8 mouse cellular contexts compared by ENCODE assay signal in the genomic region with DNA sequence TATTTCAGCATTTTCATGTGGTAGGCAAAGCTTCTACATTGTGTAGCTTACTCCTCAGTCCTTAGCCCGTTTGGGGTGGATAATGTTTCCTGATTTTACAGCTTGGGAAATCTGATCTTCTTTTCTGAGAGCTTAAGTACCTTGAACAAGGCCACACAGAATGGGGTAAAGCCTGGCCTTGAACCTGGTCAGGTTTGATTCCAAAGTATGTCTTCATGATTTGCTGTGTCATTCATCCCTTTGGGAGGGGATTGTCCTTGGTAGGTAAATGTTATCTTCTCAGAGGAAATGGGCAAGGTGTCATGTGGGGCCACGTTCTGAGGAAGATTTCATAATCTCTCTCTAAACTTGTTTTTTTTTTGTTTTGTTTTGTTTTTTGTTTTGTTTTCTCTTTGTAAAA. TPM values are rescaled to one million over a fixed set of nuclear protein-coding genes. Genes with fewer than 3 reads are reported as not detected.
A peak's percentile ranks its signal among the peaks of the same experiment; 100 is the strongest.
DNase-seq lines count a peak whose midpoint lies in the region; ATAC-seq and TF ChIP-seq lines count a peak whose summit lies in the region.

No protein-coding gene starts in this region.

- H3K27ac ChIP-seq in heart, embryonic 10.5 days, result no peak overlapping the region
- H3K27ac ChIP-seq in ES-E14 (ENCODE audit: insufficient read depth, low read depth, low read length, poor library complexity, severe bottlenecking), result no peak overlapping the region
- H3K27ac ChIP-seq in forebrain, postnatal 0 days (ENCODE audit: low read depth, low read length), result peak overlapping the region; percentile 93; the same call in 1 of the 2 replicates
- no peak overlapping the region for H3K27ac ChIP-seq in macrophage

- in situ Hi-C loops in ES-E14 (cut with MboI; ENCODE audit: low sequenced_read_pairs in 2 of 2, unreplicated experiment in 2 of 2), result no loop called here

- DNase-seq in heart, embryonic 10.5 days (ENCODE audit: low spot score), result no peak
- no peak for DNase-seq in heart, postnatal 4 days
- DNase-seq in ES-E14 (ENCODE audit: low read depth, low spot score), result no peak
- DNase-seq in forebrain, postnatal 0 days, result no peak
- DNase-seq in gastrocnemius, postnatal 10 days, result no peak
- no peak for DNase-seq in spleen, postnatal 4 days (ENCODE audit: low spot score in 2 of 2)

- 26% methylated on average over 2 of the region's 2 CpGs for WGBS in heart, embryonic 10.5 days
- WGBS in forebrain, postnatal 0 days, result 40% methylated on average over 2 of the region's 2 CpGs
- 0% methylated on average over 1 of the region's 2 CpGs for WGBS in macrophage (ENCODE audit: missing documents)

- H3K9me3 ChIP-seq in heart, embryonic 10.5 days, result no peaks in the 10 kb centered on the region
- H3K9me3 ChIP-seq in ES-E14 (ENCODE audit: control insufficient read depth, insufficient read depth, low read depth, low read length), result no peaks in the 10 kb centered on the region
- no peaks in the 10 kb centered on the region for H3K9me3 ChIP-seq in forebrain, postnatal 0 days (ENCODE audit: low read length)

- H3K9ac ChIP-seq in ES-E14 (ENCODE audit: insufficient read depth, low read depth, low read length, poor library complexity, severe bottlenecking), result no peak overlapping the region
- peak overlapping the region; percentile 89 for H3K9ac ChIP-seq in forebrain, postnatal 0 days

- H3K4me2 ChIP-seq in forebrain, postnatal 0 days (ENCODE audit: low read depth), result peak overlapping the region; percentile 82

- peaks cover 12% of the 10 kb centered on the region; the same call in 1 of the 2 replicates for H3K4me1 ChIP-seq in heart, embryonic 10.5 days
- peaks cover 0 to 2% of the 10 kb centered on the region in 2 experiments; a peak in 1 of 4 replicates for H3K4me1 ChIP-seq in ES-E14 (ENCODE audit: control insufficient read depth in 2 of 2, insufficient read depth in 2 of 2, low read length in 2 of 2, poor library complexity in 1 of 2)
- 0 out of 2 replicates have a peak, but pooled peaks cover 9% of the 10 kb centered on the region for H3K4me1 ChIP-seq in forebrain, postnatal 0 days (ENCODE audit: insufficient read depth)

- H3K4me3 ChIP-seq in heart, embryonic 10.5 days, result peak overlapping the region; percentile 97
- H3K4me3 ChIP-seq in ES-E14 (ENCODE audit: insufficient read depth in 1 of 2, low read depth in 1 of 2, low read length in 2 of 2, poor library complexity in 1 of 2, severe bottlenecking in 1 of 2) (peak overlapping the region; percentile 55 to 88; a peak in 3 of 4 replicates), macrophage (ENCODE audit: inconsistent target) (peak overlapping the region; percentile 51; the same call in 1 of the 2 replicates)
- H3K4me3 ChIP-seq in forebrain, postnatal 0 days (ENCODE audit: low read depth, low read length), result peak overlapping the region; percentile 90

- no peaks in the 10 kb centered on the region for H3K27me3 ChIP-seq in heart, embryonic 10.5 days (ENCODE audit: insufficient read depth, poor library complexity, severe bottlenecking)
- H3K27me3 ChIP-seq in forebrain, postnatal 0 days (ENCODE audit: insufficient read depth, low read length), result no peaks in the 10 kb centered on the region

- ATAC-seq in forebrain, postnatal 0 days, result no peak
- ATAC-seq in megakaryocyte progenitor cell, adult 5-6 weeks (replicated peaks; ENCODE audit: poor library complexity), result no peak

- H3K36me3 ChIP-seq in heart, embryonic 10.5 days, result peaks cover 25% of the 10 kb centered on the region
- H3K36me3 ChIP-seq in ES-E14 (ENCODE audit: control insufficient read depth, insufficient read depth, low read length, poor library complexity, severe bottlenecking) (no peaks in the 10 kb centered on the region), macrophage (ENCODE audit: inconsistent target) (peaks cover 22% of the 10 kb centered on the region; the same call in 1 of the 2 replicates)
- 0 out of 2 replicates have a peak, but pooled peaks cover 8% of the 10 kb centered on the region for H3K36me3 ChIP-seq in forebrain, postnatal 0 days (ENCODE audit: insufficient read depth)

- H3K79me2 ChIP-seq in macrophage (ENCODE audit: inconsistent target), result peaks cover 20% of the 10 kb centered on the region; the same call in 1 of the 2 replicates

- TF ChIP-seq CTCF in forebrain, postnatal 0 days (IDR thresholded peaks at IDR 0.05; ENCODE audit: low read depth), result no peak

TF ChIP-seq in ES-E14, 5 proteins besides CTCF, POLR2A, EP300 and RAD21:
- TF ChIP-seq ZNF384 (IDR thresholded peaks at IDR 0.05; ENCODE audit: low read depth, low read length) (no peak), HCFC1 (IDR thresholded peaks at IDR 0.05; ENCODE audit: borderline replicate concordance, insufficient read depth, low read length) (no peak), CHD2 (IDR thresholded peaks at IDR 0.05; ENCODE audit: low read depth, low read length) (no peak), ZC3H11A (IDR thresholded peaks at IDR 0.05; ENCODE audit: borderline replicate concordance, low read depth, low read length) (no peak), MAFK (IDR thresholded peaks at IDR 0.05; ENCODE audit: insufficient read depth, low read depth, low read length) (peak; percentile 73; the same call in 1 of the 2 replicates)

RNA-seq across cellular contexts. Expression of a gene that starts 1.8 kb away (rescaled TPM):
- 7.5 and 8.2 TPM in 2 replicates for polyA plus RNA-seq in heart, embryonic 10.5 days (2016; fragmentation: Nextera tagmentation; extraction: Ambion mirVana)
- 10 to 100 TPM; 33.1 to 33.5 TPM for total RNA-seq in heart, postnatal 4 days (2021)
- total RNA-seq in ES-E14 (2012; rRNA removed), result 8.1 and 11.1 TPM in 2 replicates
- total RNA-seq in forebrain, postnatal 0 days (2014; rRNA removed), result 19.9 and 26.7 TPM in 2 replicates
- 10.8 and 16.6 TPM in 2 replicates for polyA plus RNA-seq in forebrain, postnatal 0 days (2015; fragmentation: Nextera tagmentation; extraction: Ambion mirVana)
- 100 to 1,000 TPM in 7 of 26 experiments, 10 to 100 TPM in 19; 20.1 to 230 (median 35.5) TPM for total RNA-seq in macrophage (2018; cell fraction: chromatin; rRNA removed)
- 10 to 100 TPM; 20.9 to 75.2 (median 29.5) TPM for total RNA-seq in macrophage (2018; cell fraction: cytosol; rRNA removed)
- total RNA-seq in macrophage (2018; cell fraction: nucleus; rRNA removed), result 100 to 1,000 TPM in 9 of 26 experiments, 10 to 100 TPM in 17; 20.4 to 255 (median 52.8) TPM
- 11.2 to 16.9 TPM (median 13.0 TPM) in 3 replicates for polyA plus RNA-seq in macrophage (2018)
- total RNA-seq in megakaryocyte progenitor cell, adult 5-6 weeks (2015), result 36.8 and 40.9 TPM in 2 replicates
- 10.8 and 13.8 TPM in 2 replicates for total RNA-seq in megakaryocyte progenitor cell, adult 5-6 weeks (2017)
- total RNA-seq in gastrocnemius, postnatal 10 days (2021), result 10 to 100 TPM; 13.7 to 22.9 TPM
